Mouse (Mus musculus): ENCODE measurements at regions not wholly inside any gene's neighbourhood (a gene's known extent, or its start where the extent isn't known, plus 50 kb on each side); places are given as distances from the start of the nearest gene placed in this dataset.

- CTCF ChIA-PET = no interaction called here
Observed at GRCm38 (mm10) chr1:119122975-119123374, 69.6 kb upstream of the Gli2 start.

DNA sequence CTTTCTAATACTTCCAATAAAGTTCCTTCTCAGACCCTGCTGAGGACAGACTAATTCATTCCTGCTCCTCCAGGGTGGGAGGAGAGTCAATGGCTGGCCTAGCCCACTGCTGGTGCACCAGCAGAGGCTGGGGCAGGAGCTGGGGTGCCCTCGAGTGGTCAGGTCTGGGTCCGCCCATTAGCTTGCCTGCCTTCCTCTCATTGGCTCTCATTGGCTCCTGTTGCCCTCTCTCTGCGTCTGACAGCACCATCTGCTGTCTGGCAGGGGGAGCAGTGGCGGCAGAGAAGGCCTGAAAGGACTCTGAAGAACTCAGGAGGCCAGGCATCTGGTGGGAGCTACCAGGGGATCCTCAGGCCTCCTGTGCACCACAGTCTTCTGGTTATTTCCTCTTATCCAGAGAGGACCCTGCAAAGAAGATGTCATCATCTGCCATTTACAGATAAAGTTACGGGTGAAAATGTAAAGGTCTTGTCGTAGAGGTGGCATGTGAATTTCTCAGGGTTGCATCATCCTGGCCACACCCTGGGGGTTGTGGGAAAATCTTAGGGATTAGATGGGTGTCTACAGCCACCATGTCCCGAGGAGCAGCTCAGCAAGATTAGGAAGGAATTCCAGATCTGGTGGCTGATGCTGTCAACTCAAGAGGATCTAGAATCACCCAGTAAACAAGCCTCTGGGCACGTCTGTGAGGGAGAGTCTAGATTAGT is 66.6 kb upstream of the Gli2 start:
- CTCF ChIA-PET = no interaction called here

- CTCF ChIA-PET = no interaction called here
Observed at GRCm38 (mm10) chr1:119115106-119115674, 61.8 kb upstream of the Gli2 start.

DNA sequence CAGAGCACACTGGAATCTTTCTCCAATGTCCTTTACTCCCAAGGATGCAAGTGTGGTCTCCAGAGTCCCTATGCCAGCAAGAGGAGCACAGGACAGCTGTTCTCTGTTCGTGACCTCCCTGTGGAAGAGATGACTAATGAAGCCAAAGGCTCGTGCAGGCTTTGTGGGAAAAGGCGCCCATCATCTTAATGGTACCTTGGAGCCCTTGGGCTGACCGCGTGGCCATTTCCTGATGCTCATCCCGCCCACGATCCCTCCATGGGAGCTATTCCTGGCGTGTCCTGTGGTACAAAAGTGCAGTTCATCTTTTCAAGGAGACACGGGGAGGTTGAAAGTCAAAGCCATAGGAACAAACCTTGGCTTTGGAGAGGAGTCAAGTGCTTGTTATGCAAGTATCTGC is 55.2 kb upstream of the Gli2 start:
- CTCF ChIA-PET = no interaction called here

GRCm38 (mm10) chr1:119106246-119106975 is 53.0 kb upstream of the Gli2 start:
- CTCF ChIA-PET = no interaction called here
